Mouse (Mus musculus): Measurements from ENCODE around the gene Il2rb.

GRCm38 (mm10) chr15:78510736-78511135, 15.7 kb upstream of the Il2rb start:
- TF ChIP-seq POLR2A (IDR thresholded peaks at IDR 0.05; ENCODE audit: borderline replicate concordance, extremely low read depth, low read depth, low read length) (no peak), CTCF (IDR thresholded peaks at IDR 0.05; ENCODE audit: insufficient read depth, low read length) (no peak)

Measured in lung, adult 2 months (tissue).